10 mouse cellular contexts compared by ENCODE assay signal in the genomic region with DNA sequence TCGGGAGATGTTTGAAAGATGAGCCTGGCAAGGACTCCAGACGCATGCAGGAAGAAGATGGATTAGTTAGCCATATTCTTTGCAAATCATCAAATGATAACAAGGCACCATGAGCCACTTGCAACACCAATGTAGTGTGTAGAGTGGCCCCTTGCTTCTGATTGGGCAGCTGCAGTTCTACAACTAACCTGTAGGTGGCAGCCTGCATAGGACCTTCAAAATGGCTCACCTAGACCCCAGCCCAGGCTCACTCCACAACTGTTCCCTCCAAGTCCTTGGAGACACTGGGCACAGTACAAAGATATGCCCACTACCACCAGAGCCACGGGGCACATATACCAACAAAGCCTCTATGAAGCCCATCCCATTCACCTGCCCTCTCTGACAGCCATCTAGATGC. TPM values are rescaled to one million over a fixed set of nuclear protein-coding genes. Genes with fewer than 3 reads are reported as not detected.
DNase-seq lines count a peak whose midpoint lies in the region; ATAC-seq lines count a peak whose summit lies in the region.
"Had no signal": no experiment of that assay in that cellular context is flagged by ENCODE, and none has a peak within 500 bp of the region (broad histone marks: within the 10 kb centered on the region; RNA-seq: fewer than 3 reads in every experiment).

No protein-coding gene starts in this region.

- no peaks in the 10 kb centered on the region for H3K9me3 ChIP-seq in forebrain, embryonic 10.5 days
- no peaks in the 10 kb centered on the region for H3K9me3 ChIP-seq in forebrain, embryonic 12.5 days
- H3K9me3 ChIP-seq: limb, embryonic 12.5 days had no signal

- H3K4me2 ChIP-seq in forebrain, embryonic 12.5 days: no peak overlapping the region
- H3K4me2 ChIP-seq: limb, embryonic 12.5 days had no signal

- no peak overlapping the region for H3K4me3 ChIP-seq in forebrain, embryonic 10.5 days
- no peak overlapping the region for H3K4me3 ChIP-seq in forebrain, embryonic 12.5 days (replicated peaks)
- H3K4me3 ChIP-seq: erythroblast, embryonic 14.5 days; limb, embryonic 12.5 days had no signal

- 55% methylated on average over 3 of the region's 3 CpGs for WGBS in forebrain, embryonic 10.5 days
- 46% methylated on average over 3 of the region's 3 CpGs for WGBS in forebrain, embryonic 12.5 days

- no peak for ATAC-seq in forebrain, embryonic 12.5 days (ENCODE audit: low FRiP score)
- ATAC-seq in megakaryocyte, adult 5-6 weeks (ENCODE audit: poor library complexity, severe bottlenecking): no peak

- peak; percentile 19 for DNase-seq in forebrain, embryonic 10.5 days (ENCODE audit: extremely low spot score, low spot score)
- peak; percentile 21 to 27 for DNase-seq in left cerebral cortex, postnatal 14 days (ENCODE audit: low spot score in 2 of 2)
- no peak for DNase-seq in left cerebral cortex, adult 11 months (ENCODE audit: low spot score)
- peak; percentile 51 for DNase-seq in brain, adult 2 months (ENCODE audit: low read depth, low spot score)
- peak; percentile 25 to 57 for DNase-seq in layer of hippocampus, postnatal 10 days (ENCODE audit: low spot score in 2 of 2)
- DNase-seq in urinary bladder, postnatal 25 days (ENCODE audit: low spot score): no peak

- no peaks in the 10 kb centered on the region for H3K27me3 ChIP-seq in forebrain, embryonic 10.5 days (ENCODE audit: poor library complexity, severe bottlenecking)
- H3K27me3 ChIP-seq in forebrain, embryonic 12.5 days: no peaks in the 10 kb centered on the region
- H3K27me3 ChIP-seq: limb, embryonic 12.5 days had no signal

- intact Hi-C loops in left cerebral cortex, postnatal 14 days (cut with DNase I): no loop called here

- no peaks in the 10 kb centered on the region for H3K4me1 ChIP-seq in forebrain, embryonic 10.5 days
- no peaks in the 10 kb centered on the region for H3K4me1 ChIP-seq in forebrain, embryonic 12.5 days
- H3K4me1 ChIP-seq: limb, embryonic 12.5 days had no signal

- H3K36me3 ChIP-seq in forebrain, embryonic 10.5 days (replicated peaks): no peaks in the 10 kb centered on the region
- H3K36me3 ChIP-seq in forebrain, embryonic 12.5 days (replicated peaks): no peaks in the 10 kb centered on the region
- H3K36me3 ChIP-seq: limb, embryonic 12.5 days had no signal

- no peak overlapping the region for H3K27ac ChIP-seq in forebrain, embryonic 10.5 days
- H3K27ac ChIP-seq in forebrain, embryonic 12.5 days: no peak overlapping the region
- H3K27ac ChIP-seq: limb, embryonic 12.5 days had no signal

- H3K9ac ChIP-seq in forebrain, embryonic 12.5 days: no peak overlapping the region
- H3K9ac ChIP-seq: limb, embryonic 12.5 days had no signal

RNA-seq across cellular contexts. Expression of gene CK137956, which starts 35.4 kb away (rescaled TPM):
- polyA plus RNA-seq in forebrain, embryonic 10.5 days (2016; fragmentation: Nextera tagmentation; extraction: Ambion mirVana): 0.27 and 0.38 TPM in 2 replicates
- 0.33 and 0.36 TPM in 2 replicates for polyA plus RNA-seq in forebrain, embryonic 12.5 days (2016; fragmentation: Nextera tagmentation; extraction: Ambion mirVana)
- 1 to 10 TPM; 1.9 to 3.7 TPM for total RNA-seq in left cerebral cortex, postnatal 14 days (2021)
- 1 to 10 TPM; 2.0 to 2.2 TPM for total RNA-seq in layer of hippocampus, postnatal 10 days (2021)
- total RNA-seq in megakaryocyte, adult 5-6 weeks (2015): not detected in 2 replicates
- total RNA-seq in megakaryocyte, adult 5-6 weeks (2017): not detected in 2 replicates
- polyA plus RNA-seq: erythroblast, embryonic 14.5 days; limb, embryonic 12.5 days had no signal

RNA-seq across cellular contexts. Expression of gene Csmd2, which starts 52.3 kb away (rescaled TPM):
- 0.34 and 0.40 TPM in 2 replicates for polyA plus RNA-seq in forebrain, embryonic 10.5 days (2016; fragmentation: Nextera tagmentation; extraction: Ambion mirVana)
- 3.6 and 4.3 TPM in 2 replicates for polyA plus RNA-seq in forebrain, embryonic 12.5 days (2016; fragmentation: Nextera tagmentation; extraction: Ambion mirVana)
- 10 to 100 TPM; 56.9 to 61.3 TPM for total RNA-seq in left cerebral cortex, postnatal 14 days (2021)
- 10 to 100 TPM; 44.4 to 51.1 TPM for total RNA-seq in layer of hippocampus, postnatal 10 days (2021)
- total RNA-seq in megakaryocyte, adult 5-6 weeks (2015): not detected in 2 replicates
- not detected in 2 replicates for total RNA-seq in megakaryocyte, adult 5-6 weeks (2017)
- polyA plus RNA-seq: erythroblast, embryonic 14.5 days had no signal

Comparison
In these comparisons a context has a peak if more than half of its experiments do, and no peak if none do; other contexts are left out.
1. DNase-seq: peak in forebrain, embryonic 10.5 days (single experiment), left cerebral cortex, postnatal 14 days (2 of 2), brain, adult 2 months (single experiment) and layer of hippocampus, postnatal 10 days (2 of 2); none in left cerebral cortex, adult 11 months (single experiment) and urinary bladder, postnatal 25 days (single experiment).
2. RNA of gene Csmd2, which starts 52.3 kb away (total RNA-seq): 56.9 to 61.3 TPM in left cerebral cortex, postnatal 14 days and 44.4 to 51.1 TPM in layer of hippocampus, postnatal 10 days; not detected in megakaryocyte, adult 5-6 weeks; every median in the first group is over 10 times any median in the second.